Mouse (Mus musculus) adipocyte (in vitro differentiated cells): ENCODE results near the gene Ss18l1.

Source experiments
- DNase-seq: peaks from one replicate; pipeline ENCODE4 v3.0.0-alpha.2; 2016; ENCODE audit warnings: low spot score

Gene Ss18l1

DNA sequence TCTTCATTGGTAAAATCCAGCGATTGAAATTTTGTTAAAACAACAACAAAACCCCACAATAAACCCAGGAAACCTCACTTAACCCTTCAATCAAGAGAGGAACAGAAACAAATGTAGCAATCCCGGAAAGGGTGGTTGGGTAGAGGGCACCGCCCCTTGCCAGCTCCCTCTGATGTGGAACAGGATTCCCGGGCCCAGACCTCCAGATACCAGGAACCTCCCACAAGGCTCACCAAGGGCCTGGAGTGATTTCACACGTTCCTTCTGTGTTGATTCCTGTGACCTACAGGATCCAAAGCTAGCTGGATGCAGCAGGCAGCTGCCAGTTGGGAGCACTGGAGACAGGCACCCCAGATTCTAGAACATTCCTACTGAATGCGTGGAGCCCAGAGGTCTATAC is 1.9 kb upstream of the Ss18l1 start:
- DNase-seq: peak; percentile 53

GRCm38 (mm10) chr2:180041577-180042255 is 593 bp upstream of the Ss18l1 start:
- DNase-seq: peak; percentile 55

- peak; percentile 41 for DNase-seq
Measured at GRCm38 (mm10) chr2:180042858-180043515, 678 bp downstream of the Ss18l1 start.

- DNase-seq: peak; percentile 70
Measured at GRCm38 (mm10) chr2:180045283-180045682, 3.0 kb downstream of the Ss18l1 start.

- DNase-seq: no peak
Measured at GRCm38 (mm10) chr2:180047580-180047979, 5.3 kb downstream of the Ss18l1 start.

- no peak for DNase-seq
Measured at GRCm38 (mm10) chr2:180047980-180048635, 5.8 kb downstream of the Ss18l1 start.

- peak; percentile 81 for DNase-seq
Measured at GRCm38 (mm10) chr2:180050986-180051385, 8.7 kb downstream of the Ss18l1 start.

DNA sequence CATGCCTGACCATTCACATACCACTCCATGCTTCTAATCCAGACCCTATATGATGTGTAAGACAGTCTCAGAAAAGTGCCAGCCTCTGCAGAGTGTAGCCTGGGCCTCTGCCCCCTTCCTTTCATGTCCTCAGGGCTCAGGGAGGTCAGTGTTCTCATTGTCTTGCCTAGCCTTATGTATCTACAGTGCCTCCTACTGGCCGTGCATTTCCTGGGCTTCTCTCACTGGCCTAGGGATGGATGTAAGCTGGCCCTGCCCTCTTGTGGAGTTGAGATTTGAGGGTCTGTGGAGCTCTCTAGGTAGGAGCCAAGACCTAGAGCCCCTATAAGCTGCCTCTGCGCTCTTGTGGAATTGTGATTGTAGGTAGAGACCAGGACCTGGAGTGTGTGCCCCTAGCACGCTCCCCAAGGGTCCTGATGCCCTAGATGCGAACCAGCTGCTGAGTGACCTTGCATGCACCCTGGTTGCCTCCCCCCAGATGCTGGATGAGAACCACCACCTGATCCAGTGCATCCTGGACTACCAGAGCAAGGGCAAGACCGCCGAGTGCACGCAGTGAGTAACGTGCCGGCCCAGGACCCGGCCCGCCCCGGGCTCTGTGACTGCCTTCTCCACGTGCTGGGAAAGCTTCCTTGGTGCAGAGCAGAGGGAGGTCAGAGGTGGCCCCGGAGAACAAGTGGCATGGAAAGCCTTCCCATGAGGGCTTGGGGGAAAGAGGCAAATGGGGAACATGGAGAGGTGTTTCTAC is 9.9 kb downstream of the Ss18l1 start:
- DNase-seq: peak; percentile 55

GRCm38 (mm10) chr2:180053001-180053400 is 10.7 kb downstream of the Ss18l1 start:
- DNase-seq: no peak

DNA sequence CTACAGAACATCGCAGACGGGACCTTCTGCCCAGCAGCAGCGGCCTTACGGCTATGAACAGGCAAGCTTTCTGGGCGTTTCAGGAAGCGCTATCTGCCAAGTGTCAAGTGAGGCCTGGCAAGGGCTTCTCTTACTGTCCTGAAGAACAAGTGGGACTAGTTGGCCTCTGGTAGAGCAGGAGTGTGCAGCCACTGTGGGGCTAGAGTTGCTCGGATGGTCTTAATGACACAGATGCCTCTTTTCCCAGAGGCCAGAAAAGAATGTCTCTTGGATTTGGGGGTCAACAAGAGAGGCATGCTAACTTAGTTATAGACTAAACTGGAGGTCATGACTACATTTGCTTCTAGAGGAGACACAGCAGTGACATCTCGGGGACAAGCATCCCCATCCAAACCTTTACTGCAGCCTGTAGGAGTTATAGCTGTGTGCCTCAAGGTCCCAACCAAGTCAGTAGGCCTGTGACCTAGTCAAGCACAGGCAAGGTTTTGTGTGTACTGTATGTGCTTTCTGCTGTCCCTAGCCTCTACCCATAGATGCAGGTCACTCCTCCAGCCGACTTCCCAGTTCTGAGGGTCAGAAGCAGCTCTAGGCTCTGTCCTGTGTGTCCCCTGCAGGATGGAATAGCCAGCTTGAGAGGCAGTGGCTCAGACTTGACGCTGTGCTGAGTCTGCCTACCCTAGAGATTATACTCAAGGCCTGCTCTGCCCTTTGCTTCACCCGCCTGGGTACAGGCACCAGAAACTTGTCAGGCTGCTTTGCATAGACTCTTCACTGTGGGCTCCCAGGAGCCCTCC is 21.2 kb downstream of the Ss18l1 start:
- DNase-seq: no peak

- no peak for DNase-seq
Measured at GRCm38 (mm10) chr2:180069770-180070480, 27.6 kb downstream of the Ss18l1 start.

DNA sequence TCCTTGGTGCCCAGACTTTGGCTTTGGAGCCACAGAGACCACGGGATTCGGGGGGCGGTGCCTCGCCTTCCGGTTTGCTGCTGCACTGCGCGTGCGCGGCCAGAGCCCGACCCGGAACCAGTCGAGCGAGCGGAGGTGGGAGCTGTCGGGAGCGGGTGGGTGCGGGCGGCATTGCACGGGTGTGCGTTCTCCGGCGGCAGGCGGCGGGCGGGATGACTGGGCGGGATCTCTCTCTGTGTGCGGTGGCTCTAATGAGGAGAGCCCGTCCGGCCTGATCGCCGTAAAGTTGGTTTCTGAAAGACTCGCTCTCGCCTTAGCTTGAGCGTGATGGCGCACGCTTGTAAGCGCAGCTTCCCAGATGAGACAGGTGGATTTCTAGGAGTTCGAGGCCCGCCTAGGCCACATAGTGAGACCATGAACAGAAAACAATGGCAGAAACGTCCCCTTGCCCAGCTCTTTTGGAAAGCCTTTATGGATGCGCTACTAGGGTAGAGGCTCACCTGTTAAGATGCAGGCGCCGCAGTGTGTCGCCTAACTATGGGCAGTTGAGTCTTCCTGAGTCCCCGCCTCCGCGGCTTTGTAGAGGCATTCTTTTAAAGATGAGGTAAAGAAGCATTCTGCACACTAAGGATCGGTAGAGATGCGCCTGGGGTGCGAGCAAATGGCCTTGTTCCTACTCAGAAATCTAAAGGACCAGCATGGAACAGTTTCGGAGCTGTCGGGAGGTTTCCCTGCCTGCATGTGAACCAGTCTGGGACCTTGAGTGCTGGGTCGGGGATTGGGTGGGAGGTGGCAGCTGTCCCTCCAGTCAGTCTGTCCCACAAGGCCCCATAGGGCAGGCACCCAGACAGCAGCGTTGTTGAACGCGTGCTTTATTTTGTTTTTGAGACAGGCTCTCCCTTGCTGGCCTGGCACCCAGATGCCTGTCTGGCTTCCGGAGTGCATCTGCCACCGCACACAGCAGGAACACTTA is 28.5 kb downstream of the Ss18l1 start, which contains the start of gene Mtg2:
Gene Mtg2 (plus strand): TSS at position 108 of the 973 bp plus-strand sequence.
- DNase-seq: peak; percentile 93

- DNase-seq: no peak
Measured at GRCm38 (mm10) chr2:180071671-180072070, 29.4 kb downstream of the Ss18l1 start.

GRCm38 (mm10) chr2:180072886-180073285 is 30.6 kb downstream of the Ss18l1 start:
- no peak for DNase-seq

DNA sequence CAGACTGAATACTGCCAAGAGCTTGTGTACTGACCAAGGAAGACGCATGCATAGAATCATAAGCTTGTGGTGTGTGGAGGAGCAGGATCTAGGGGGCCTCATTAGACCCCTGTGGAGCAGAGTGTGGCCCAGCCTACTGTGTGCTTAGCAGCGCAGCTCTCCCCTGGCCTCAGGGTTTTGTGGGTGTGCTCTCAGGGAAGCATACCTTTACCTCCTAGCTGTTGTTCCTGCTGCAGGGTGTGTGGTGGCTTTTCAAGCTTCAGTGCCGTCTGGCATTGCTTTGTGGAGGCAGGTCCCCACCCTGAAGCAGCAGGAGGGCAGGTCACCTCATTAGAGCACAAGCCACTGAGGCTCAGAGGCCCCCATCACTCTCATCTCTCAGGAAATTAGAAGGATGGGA is 35.3 kb downstream of the Ss18l1 start:
- DNase-seq: no peak

GRCm38 (mm10) chr2:180080680-180081079 is 38.4 kb downstream of the Ss18l1 start:
- DNase-seq: no peak

DNA sequence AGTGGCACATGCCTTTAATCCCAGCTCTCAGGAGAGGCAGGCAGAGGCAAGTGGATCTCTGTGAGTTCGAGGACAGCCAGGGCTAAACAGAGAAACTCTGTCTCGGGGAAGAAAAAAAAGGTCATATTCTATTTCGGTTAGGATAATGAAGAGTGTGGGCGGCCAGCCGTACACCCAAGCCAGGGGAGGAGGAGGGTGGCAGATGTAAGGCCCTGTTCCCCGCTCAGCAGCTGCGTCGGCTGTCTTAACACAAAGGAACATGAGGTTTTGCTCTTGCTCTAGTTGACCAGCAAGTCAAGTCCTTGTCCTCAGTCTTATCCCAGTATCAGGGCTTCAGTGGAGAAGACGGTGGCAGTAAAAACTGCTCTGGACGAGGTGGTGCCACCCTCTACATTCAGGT is 40.8 kb downstream of the Ss18l1 start:
- no peak for DNase-seq

DNA sequence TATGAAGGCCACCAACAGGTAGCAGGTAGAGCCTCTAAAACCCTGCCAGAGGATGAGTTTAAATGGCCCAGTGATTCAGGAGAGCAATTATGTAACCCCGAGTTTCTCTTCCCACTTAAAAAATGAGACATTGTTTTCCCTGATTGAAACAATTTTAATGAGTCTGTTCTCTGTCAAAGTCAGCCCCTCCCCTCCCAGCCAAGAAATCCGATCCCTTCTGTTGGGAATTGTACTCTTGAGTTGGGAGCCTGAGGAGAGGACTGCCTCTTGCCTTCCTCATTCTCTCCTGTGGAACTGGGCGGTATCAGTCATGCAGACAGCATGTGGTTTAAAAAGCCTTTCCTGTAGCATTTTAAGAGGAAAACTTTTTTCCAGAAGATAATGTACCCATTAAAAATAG is 42.3 kb downstream of the Ss18l1 start:
- no peak for DNase-seq

DNA sequence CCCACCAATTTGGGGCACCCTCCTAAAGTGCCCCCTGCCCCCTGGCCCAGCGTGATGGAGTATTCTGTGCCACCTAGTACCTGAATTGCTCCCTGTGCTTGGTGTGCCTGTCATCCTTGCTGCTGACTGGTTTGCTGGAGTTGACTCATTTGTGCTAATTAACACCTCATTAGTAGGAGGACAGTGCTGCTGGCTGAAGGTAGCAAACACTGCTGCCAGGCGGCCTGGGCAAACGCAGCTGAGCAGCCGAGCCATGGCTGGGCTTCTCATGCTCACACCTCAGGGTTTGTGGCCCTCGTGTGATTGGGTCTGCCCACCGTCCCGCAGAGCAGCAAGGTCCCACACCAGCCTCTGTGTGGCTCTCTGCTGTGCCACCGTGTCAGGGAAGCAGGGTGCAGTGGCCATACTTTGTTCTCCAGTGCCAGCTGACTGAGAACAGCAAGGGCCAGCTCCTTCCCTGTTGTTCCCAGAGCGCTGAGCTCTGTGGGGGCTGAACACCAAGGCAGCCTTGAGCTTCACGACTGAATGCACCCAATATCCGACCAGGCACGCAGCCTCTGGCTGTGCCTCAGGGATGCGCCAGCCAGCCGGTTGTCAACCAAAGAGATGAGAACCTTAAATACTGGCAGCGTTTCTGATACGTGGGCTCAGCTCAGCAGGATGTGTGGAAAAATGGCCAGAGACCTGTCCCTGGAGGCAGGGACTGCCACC is 43.8 kb downstream of the Ss18l1 start:
- no peak for DNase-seq
